In genomic region chr19:24022771-24023170, GRCm38 (mm10) we compare ENCODE assay signal across 23 mouse cellular contexts. TPM values are rescaled to one million over a fixed set of nuclear protein-coding genes. Genes with fewer than 3 reads are reported as not detected.
DNase-seq lines count a peak whose midpoint lies in the region; ATAC-seq and TF ChIP-seq lines count a peak whose summit lies in the region.
"Had no signal": no experiment of that assay in that cellular context is flagged by ENCODE, and none has a peak within 500 bp of the region (broad histone marks: within the 10 kb centered on the region; RNA-seq: fewer than 3 reads in every experiment).

No protein-coding gene starts in this region.

- H3K27ac ChIP-seq in lung, postnatal 0 days (ENCODE audit: low read length): no peak overlapping the region
- H3K27ac ChIP-seq: embryonic facial prominence, embryonic 12.5 days; forebrain, embryonic 15.5 days; hindbrain, embryonic 12.5 days had no signal

- DNase-seq in heart, adult 11 months: peak; percentile 84
- DNase-seq in heart, postnatal 36 days: no peak
- no peak for DNase-seq in lung, postnatal 0 days (ENCODE audit: low spot score)
- DNase-seq in lung, adult 18-20 months: no peak
- DNase-seq in R1 (ENCODE audit: low read depth, low spot score) (peak; percentile 51), adipocyte (ENCODE audit: low spot score) (no peak)
- DNase-seq in adrenal gland, postnatal 25 days: no peak
- DNase-seq: adrenal gland, postnatal 10 days; cerebellum, adult 18-20 months; cerebellum, adult 9-11 months; embryo, embryonic 11 days; gastrocnemius, postnatal 14 days; heart, postnatal 4 days; kidney, adult 18-20 months had no signal

- H3K27me3 ChIP-seq in lung, postnatal 0 days (replicated peaks; ENCODE audit: insufficient read depth, low read length): no peaks in the 10 kb centered on the region
- H3K27me3 ChIP-seq: embryonic facial prominence, embryonic 12.5 days; forebrain, embryonic 15.5 days; heart, embryonic 12.5 days had no signal

- H3K4me3 ChIP-seq in lung, postnatal 0 days (ENCODE audit: low read depth, low read length): no peak overlapping the region
- H3K4me3 ChIP-seq: embryonic facial prominence, embryonic 12.5 days; forebrain, embryonic 15.5 days; heart, embryonic 12.5 days; hindbrain, embryonic 12.5 days had no signal

- H3K36me3 ChIP-seq in lung, postnatal 0 days (ENCODE audit: insufficient read depth, low read length): no peaks in the 10 kb centered on the region
- H3K36me3 ChIP-seq: embryonic facial prominence, embryonic 12.5 days; forebrain, embryonic 15.5 days; hindbrain, embryonic 12.5 days had no signal

- peaks cover 1% of the 10 kb centered on the region; the same call in 1 of the 2 replicates for H3K4me1 ChIP-seq in lung, postnatal 0 days (ENCODE audit: insufficient read depth, low read depth, low read length)

- no peak overlapping the region for H3K4me2 ChIP-seq in lung, postnatal 0 days (replicated peaks; ENCODE audit: low read depth, low read length)
- H3K4me2 ChIP-seq: embryonic facial prominence, embryonic 12.5 days; forebrain, embryonic 15.5 days; heart, embryonic 12.5 days; hindbrain, embryonic 12.5 days had no signal

- H3K9me3 ChIP-seq in lung, postnatal 0 days (ENCODE audit: low read length): no peaks in the 10 kb centered on the region
- H3K9me3 ChIP-seq: embryonic facial prominence, embryonic 12.5 days; forebrain, embryonic 15.5 days; heart, embryonic 12.5 days; hindbrain, embryonic 12.5 days had no signal

- 53% methylated on average over 3 of the region's 3 CpGs for WGBS in lung, postnatal 0 days

- peak; percentile 35; the same call in 1 of the 2 replicates for ATAC-seq in lung, postnatal 0 days
- peak; percentile 82 for ATAC-seq in megakaryocyte, adult 5-6 weeks (ENCODE audit: poor library complexity, severe bottlenecking)
- ATAC-seq: forebrain, embryonic 15.5 days; hindbrain, embryonic 16.5 days; inflammation-experienced regulatory T-cells, adult 6 months; Patski had no signal

- no peak for TF ChIP-seq EP300 in lung, postnatal 0 days (IDR thresholded peaks at IDR 0.05)

- intact Hi-C loops in heart, postnatal 36 days (cut with DNase I): no loop called here

- H3K9ac ChIP-seq in lung, postnatal 0 days (replicated peaks; ENCODE audit: low read depth): no peak overlapping the region
- H3K9ac ChIP-seq: embryonic facial prominence, embryonic 12.5 days; forebrain, embryonic 15.5 days; heart, embryonic 12.5 days; hindbrain, embryonic 12.5 days had no signal

- no peak for TF ChIP-seq CTCF in lung, postnatal 0 days (IDR thresholded peaks at IDR 0.05)

RNA-seq across cellular contexts. Expression of gene Fam189a2, which starts 8.0 kb away (rescaled TPM):
- total RNA-seq in heart, postnatal 36 days (2021): 10 to 100 TPM; 55.8 to 62.4 TPM
- 22.6 and 26.2 TPM in 2 replicates for polyA plus RNA-seq in lung, postnatal 0 days (2015; fragmentation: Nextera tagmentation; extraction: Ambion mirVana)
- total RNA-seq in megakaryocyte, adult 5-6 weeks (2015): 0.42 TPM in 1 of 2 replicates, not detected in the other
- total RNA-seq in megakaryocyte, adult 5-6 weeks (2017): 0.33 TPM in 1 of 2 replicates, not detected in the other
- 6.2 and 7.3 TPM in 2 replicates for total RNA-seq in adrenal gland, postnatal 25 days (2021)
- total RNA-seq: common myeloid progenitor, adult 5-6 weeks had no signal
- polyA plus RNA-seq: inflammation-experienced regulatory T-cells, adult 6 months had no signal

Comparison
In these comparisons a context has a peak if more than half of its experiments do, and no peak if none do; other contexts are left out.
1. DNase-seq: peak in heart, adult 11 months (single experiment) and R1 (single experiment); none in heart, postnatal 36 days (0 of 2), lung, postnatal 0 days (single experiment), lung, adult 18-20 months (0 of 2), adipocyte (single experiment) and adrenal gland, postnatal 25 days (single experiment).